Mouse (Mus musculus) hindbrain, embryonic 10.5 days (tissue): ENCODE data around the gene Maip1. TPM values are rescaled to one million over a fixed set of nuclear protein-coding genes. Genes with fewer than 3 reads are reported as not detected.

Source experiments
- DNase-seq: peaks from one replicate; pipeline ENCODE4 v3.0.0-alpha.2; 2017; ENCODE audit warnings: low spot score
- H3K27ac ChIP-seq: fragments of 300-500 bp; sonication (generic); 2 replicates; pipeline ENCODE4 v1.5.1; 2016; ENCODE audit warnings: mild to moderate bottlenecking, moderate library complexity
- H3K27me3 ChIP-seq: fragments of 300-500 bp; sonication (generic); 2 replicates; pipeline ENCODE4 v1.6.1; 2016; ENCODE audit warnings: mild to moderate bottlenecking; ENCODE audit not compliant: poor library complexity, insufficient read depth, severe bottlenecking
- H3K36me3 ChIP-seq: fragments of 300-500 bp; sonication (generic); 2 replicates; pipeline ENCODE4 v1.6.1; 2016; ENCODE audit warnings: mild to moderate bottlenecking, moderate library complexity
- H3K4me1 ChIP-seq: fragments of 300-500 bp; sonication (generic); replicated peaks from 2 replicates; pipeline ENCODE4 v1.6.1; 2016; ENCODE audit warnings: mild to moderate bottlenecking
- H3K4me3 ChIP-seq: fragments of 300-500 bp; sonication (generic); 2 replicates; pipeline ENCODE4 v1.5.1; 2016; ENCODE audit warnings: mild to moderate bottlenecking, moderate library complexity
- H3K9me3 ChIP-seq: fragments of 300-500 bp; sonication (generic); 2 replicates; pipeline ENCODE4 v1.6.1; 2016; ENCODE audit warnings: mild to moderate bottlenecking, moderate library complexity
- WGBS: fragments of 180-500 bp; shearing (Covaris S2); methylation state at CpG from one replicate; pipeline ENCODE4 v1.1.7; 2016; 5-methylcytosine and 5-hydroxymethylcytosine counted together
- polyA plus RNA-seq: library from polyadenylated mRNA; unstranded; fragments of >200 nt; fragmentation: Nextera tagmentation; extraction: Ambion mirVana; gene quantifications from 2 replicates; pipeline ENCODE4 v1.2.1, GENCODE M21; 2016

The Maip1 gene
- polyA plus RNA-seq, 1 experiment from 2014 or later = 19.0 TPM

DNA sequence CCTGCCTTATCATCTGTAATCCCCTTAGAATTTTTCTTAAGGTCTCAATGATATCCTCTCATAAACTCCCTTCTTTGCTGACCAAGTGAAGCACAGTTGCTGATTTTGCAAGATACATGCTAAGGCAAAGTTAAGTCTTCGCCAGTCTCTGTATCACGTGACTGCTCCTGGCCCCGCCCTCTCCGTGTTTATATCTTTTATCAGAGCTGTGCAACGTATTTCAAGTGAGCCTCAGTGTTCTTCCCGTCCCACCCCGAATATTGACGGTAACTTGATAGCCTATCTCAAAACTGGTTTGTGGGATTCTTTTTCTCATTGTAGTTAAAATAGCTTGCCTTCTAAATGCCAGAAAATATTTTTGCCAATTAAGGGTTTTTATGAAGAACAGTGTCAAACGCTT, 30.3 kb downstream of the Maip1 start:
- WGBS = 81% methylated on average over 9 of the region's 9 CpGs
- no peaks in the 10 kb centered on the region for H3K27me3 ChIP-seq
- no peaks in the 10 kb centered on the region for H3K9me3 ChIP-seq
- H3K4me3 ChIP-seq = no peak overlapping the region
- no peak for DNase-seq
- H3K27ac ChIP-seq = no peak overlapping the region
- H3K4me1 ChIP-seq = peaks cover 13% of the 10 kb centered on the region; the same call in 1 of the 2 replicates
- no peaks in the 10 kb centered on the region for H3K36me3 ChIP-seq

DNA sequence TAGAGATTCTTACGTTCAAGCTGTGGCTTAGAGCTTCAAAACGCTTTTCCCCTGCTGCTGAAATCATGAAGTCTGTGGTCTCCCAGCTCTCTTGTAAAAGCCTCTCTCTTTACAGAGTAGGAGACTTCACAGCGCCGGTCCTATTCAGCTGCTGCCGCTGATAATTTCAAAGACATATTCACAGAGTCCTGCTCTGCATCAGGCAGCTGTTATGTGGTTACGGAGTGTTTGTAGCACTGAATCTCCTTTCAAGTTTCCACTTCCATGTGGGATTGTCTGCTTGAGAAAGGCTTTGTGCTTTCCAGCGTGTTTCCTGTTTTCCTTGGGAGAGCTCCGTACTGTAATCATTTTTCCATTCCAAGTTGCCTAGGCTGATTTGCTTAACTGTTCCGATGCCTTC, 30.8 kb downstream of the Maip1 start:
- H3K4me3 ChIP-seq = no peak overlapping the region
- 53% methylated on average over 9 of the region's 9 CpGs for WGBS
- 0 out of 2 replicates have a peak overlapping the region, but pooled peaks have one; percentile 35 for H3K27ac ChIP-seq
- no peaks in the 10 kb centered on the region for H3K36me3 ChIP-seq
- no peak for DNase-seq
- H3K9me3 ChIP-seq = no peaks in the 10 kb centered on the region
- H3K4me1 ChIP-seq = peaks cover 13% of the 10 kb centered on the region; the same call in 1 of the 2 replicates
- no peaks in the 10 kb centered on the region for H3K27me3 ChIP-seq

DNA sequence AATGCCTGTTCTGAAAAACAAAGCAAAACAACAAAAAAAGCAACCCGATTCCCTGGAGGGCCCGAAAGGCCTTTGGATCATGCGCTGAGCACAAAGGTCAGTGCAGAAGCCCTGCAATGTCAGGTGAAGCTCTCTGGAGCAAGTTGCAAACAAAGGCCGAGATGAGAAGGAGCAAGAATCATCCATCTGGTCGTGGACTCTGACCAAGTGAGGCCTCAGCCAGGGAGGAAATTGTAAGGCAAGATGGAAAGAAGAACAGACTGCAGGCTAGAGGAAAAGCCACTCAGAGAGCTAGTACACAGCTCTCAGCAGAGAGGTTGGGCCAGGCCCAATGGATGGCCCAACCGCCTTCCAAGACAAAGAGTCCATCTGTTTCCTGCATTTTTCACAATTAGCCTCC, 32.9 kb downstream of the Maip1 start:
- no peak for DNase-seq
- 77% methylated on average over 6 of the region's 6 CpGs for WGBS
- H3K27me3 ChIP-seq = no peaks in the 10 kb centered on the region
- no peaks in the 10 kb centered on the region for H3K36me3 ChIP-seq
- no peaks in the 10 kb centered on the region for H3K9me3 ChIP-seq
- H3K27ac ChIP-seq = no peak overlapping the region; the same call in 1 of the 2 replicates
- no peak overlapping the region for H3K4me3 ChIP-seq
- H3K4me1 ChIP-seq = peaks cover 13% of the 10 kb centered on the region; the same call in 1 of the 2 replicates

GRCm38 (mm10) chr1:57440771-57441170, 34.6 kb downstream of the Maip1 start:
- no peaks in the 10 kb centered on the region for H3K36me3 ChIP-seq
- 65% methylated on average over 4 of the region's 4 CpGs for WGBS
- no peaks in the 10 kb centered on the region for H3K9me3 ChIP-seq
- H3K4me1 ChIP-seq = peaks cover 15% of the 10 kb centered on the region; the same call in 1 of the 2 replicates
- H3K27ac ChIP-seq = no peak overlapping the region
- H3K27me3 ChIP-seq = no peaks in the 10 kb centered on the region
- no peak for DNase-seq
- no peak overlapping the region for H3K4me3 ChIP-seq

- DNase-seq = no peak
- Histone ChIP-seq H3K9me3 (no peaks in the 10 kb centered on the region), H3K4me3 (no peak overlapping the region), H3K36me3 (no peaks in the 10 kb centered on the region), H3K4me1 (peaks cover 13% of the 10 kb centered on the region), H3K27ac (no peak overlapping the region), H3K27me3 (no peaks in the 10 kb centered on the region)
- 72% methylated on average over 10 of the region's 10 CpGs for WGBS
Observed at GRCm38 (mm10) chr1:57445679-57446078, 39.6 kb downstream of the Maip1 start.

DNA sequence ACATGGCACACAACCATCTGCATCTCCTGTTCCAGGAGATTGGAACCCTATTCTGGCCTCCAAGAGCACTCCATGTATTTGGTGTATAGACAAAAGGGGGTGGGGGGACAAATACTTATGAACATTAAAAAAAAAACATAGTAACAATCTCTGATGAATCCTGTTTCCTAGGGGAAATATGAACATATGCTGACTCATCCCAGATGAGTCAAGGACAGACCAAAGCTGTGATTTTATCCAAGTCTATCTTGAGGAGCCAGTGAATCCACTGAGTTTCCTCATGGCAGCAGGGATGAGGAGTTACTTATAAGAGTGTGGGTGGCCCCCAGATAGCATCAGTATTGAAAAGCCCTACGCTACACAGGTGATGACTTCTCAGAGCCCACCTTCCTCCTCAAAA, 44.1 kb downstream of the Maip1 start:
- 95% methylated on average over 1 of the region's 1 CpGs for WGBS
- H3K27ac ChIP-seq = no peak overlapping the region

GRCm38 (mm10) chr1:57460305-57460940, 54.3 kb downstream of the Maip1 start:
- no peaks in the 10 kb centered on the region for H3K27me3 ChIP-seq
- no peaks in the 10 kb centered on the region for H3K36me3 ChIP-seq
- no peak for DNase-seq
- no peaks in the 10 kb centered on the region for H3K4me1 ChIP-seq
- no peak overlapping the region for H3K4me3 ChIP-seq
- WGBS = 88% methylated on average over 6 of the region's 6 CpGs
- no peaks in the 10 kb centered on the region for H3K9me3 ChIP-seq
- no peak overlapping the region for H3K27ac ChIP-seq

More for the DNA sequence above, 44.1 kb downstream of the Maip1 start:
- DNase-seq = no peak
- no peaks in the 10 kb centered on the region for H3K9me3 ChIP-seq
- no peak overlapping the region for H3K4me3 ChIP-seq
- peaks cover 13% of the 10 kb centered on the region for H3K4me1 ChIP-seq
- no peaks in the 10 kb centered on the region for H3K27me3 ChIP-seq
- H3K36me3 ChIP-seq = no peaks in the 10 kb centered on the region

Other genes with a start within 250 kb of the Maip1 start
- gene 1700066M21Rik, start 28.7 kb upstream of the Maip1 start, polyA plus RNA-seq = 9.8 and 11.4 TPM in 2 replicates
- 28.2 and 30.4 TPM in 2 replicates for gene Tyw5, start 773 bp downstream of the Maip1 start, polyA plus RNA-seq